Mouse (Mus musculus) stomach, postnatal 0 days (tissue): Measurements from ENCODE around the gene Stpg4. TPM values are rescaled to one million over a fixed set of nuclear protein-coding genes. Genes with fewer than 3 reads are reported as not detected.

Experiments used
- ATAC-seq: fragments of 200-750 bp; cut with Nextera tagmentation; 2 replicates; pipeline ENCODE4 v1.8.0; 2017; ENCODE audit not compliant: low FRiP score, low TSS enrichment
- DNase-seq: peaks from one replicate; pipeline ENCODE4 v3.0.0-alpha.2; 2016; ENCODE audit warnings: low spot score
- H3K27ac ChIP-seq: fragments of 300-500 bp; sonication (generic); replicated peaks from 2 replicates; pipeline ENCODE4 v1.5.1; 2014; ENCODE audit warnings: mild to moderate bottlenecking, control low read depth
- H3K27me3 ChIP-seq: fragments of 300-500 bp; sonication (generic); 2 replicates; pipeline ENCODE4 v1.6.1; 2014; ENCODE audit warnings: low read length; ENCODE audit not compliant: control insufficient read depth, insufficient read depth
- H3K36me3 ChIP-seq: fragments of 300-500 bp; sonication (generic); 2 replicates; pipeline ENCODE4 v1.6.1; 2014; ENCODE audit warnings: low read length, mixed read lengths; ENCODE audit not compliant: control insufficient read depth, insufficient read depth
- H3K4me1 ChIP-seq: fragments of 300-500 bp; sonication (generic); replicated peaks from 2 replicates; pipeline ENCODE4 v1.6.1; 2014; ENCODE audit warnings: antibody characterized with exemption; ENCODE audit not compliant: control insufficient read depth, insufficient read depth
- H3K4me2 ChIP-seq: fragments of 300-500 bp; sonication (generic); replicated peaks from 2 replicates; pipeline ENCODE4 v1.6.1; 2014; ENCODE audit warnings: low read depth, mild to moderate bottlenecking, control low read depth, moderate library complexity
- H3K4me3 ChIP-seq: fragments of 300-500 bp; sonication (generic); 2 replicates; pipeline ENCODE4 v1.5.1; 2014; ENCODE audit warnings: low read depth, low read length, control low read depth
- H3K9ac ChIP-seq: fragments of 300-500 bp; sonication (generic); 2 replicates; pipeline ENCODE4 v1.6.1; 2014; ENCODE audit warnings: mild to moderate bottlenecking, low read length, control low read depth, mixed read lengths
- H3K9me3 ChIP-seq: fragments of 300-500 bp; sonication (generic); 2 replicates; pipeline ENCODE4 v1.6.1; 2016; ENCODE audit warnings: low read length; ENCODE audit not compliant: control insufficient read depth
- CTCF ChIP-seq: IDR thresholded peaks from 2 replicates; pipeline ENCODE4 v1.5.1; 2016; ENCODE audit warnings: antibody characterized with exemption, low read depth, mild to moderate bottlenecking, moderate library complexity
- EP300 ChIP-seq: optimal IDR thresholded peaks from 2 replicates; pipeline ENCODE3; 2016; ENCODE audit warnings: antibody characterized with exemption
- WGBS: fragments of 180-500 bp; shearing (Covaris S2); extraction: QIAGEN DNeasy Blood & Tissue Kit; methylation state at CpG from one replicate; pipeline ENCODE4 v1.1.7; 2014; 5-methylcytosine and 5-hydroxymethylcytosine counted together
- polyA plus RNA-seq: library from polyadenylated mRNA; unstranded; fragments of >200 nt; fragmentation: Nextera tagmentation; extraction: Ambion mirVana; gene quantifications from 2 replicates; pipeline ENCODE4 v1.2.1, GENCODE M21; 2015

The Stpg4 gene
- polyA plus RNA-seq, 1 experiment from 2014 or later, result not detected

DNA sequence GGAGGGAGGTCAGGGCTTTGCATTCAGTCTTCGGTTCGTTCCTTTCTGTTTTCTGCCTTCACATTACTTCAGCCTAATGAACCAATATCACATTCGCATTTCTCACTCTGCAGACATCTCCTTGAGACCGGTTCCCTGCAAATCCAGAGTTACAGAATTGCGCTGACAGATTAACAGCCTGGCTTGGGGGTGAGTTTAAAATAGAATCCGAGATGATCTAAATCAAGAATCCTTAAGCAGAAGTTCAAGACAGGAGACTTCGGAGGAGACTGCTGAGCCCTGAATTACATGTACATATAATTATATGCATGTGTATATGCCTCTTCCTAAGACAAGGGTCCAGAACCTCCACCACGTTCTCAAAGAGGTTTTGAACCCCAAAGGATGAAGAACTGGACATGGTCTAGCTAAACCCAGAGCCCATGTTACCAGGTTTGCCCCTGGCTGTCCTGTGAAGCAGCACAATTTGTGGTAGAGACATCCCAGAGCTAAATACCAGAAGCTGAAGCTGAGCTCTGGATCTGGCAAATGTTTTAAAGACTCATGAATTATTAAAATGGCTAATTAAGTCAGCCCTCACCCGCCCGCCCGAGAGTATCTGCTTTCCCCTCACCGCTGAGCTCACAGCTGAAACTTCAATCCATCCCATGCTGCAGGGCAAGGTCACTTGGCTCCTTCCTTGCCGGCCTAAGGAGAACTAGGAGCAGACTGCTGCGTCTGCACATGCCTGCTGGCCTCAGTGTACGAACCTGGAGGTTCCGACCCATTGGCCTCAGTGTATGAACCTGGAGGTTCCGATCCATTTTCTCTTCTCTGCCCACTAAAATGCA is 33.3 kb upstream of the Stpg4 start:
- DNase-seq, result no peak
- 0 out of 2 replicates have a peak overlapping the region, but pooled peaks have one; percentile 35 for H3K9ac ChIP-seq
- H3K36me3 ChIP-seq, result no peaks in the 10 kb centered on the region
- TF ChIP-seq EP300 (no peak), CTCF (no peak)
- no peak overlapping the region for H3K4me3 ChIP-seq
- no peaks in the 10 kb centered on the region for H3K9me3 ChIP-seq
- no peaks in the 10 kb centered on the region for H3K27me3 ChIP-seq
- ATAC-seq, result no peak
- WGBS, result 51% methylated on average over 17 of the region's 17 CpGs
- H3K4me1 ChIP-seq, result peaks cover 11% of the 10 kb centered on the region
- H3K4me2 ChIP-seq, result peak overlapping the region; percentile 40
- H3K27ac ChIP-seq, result peak overlapping the region; percentile 90

DNA sequence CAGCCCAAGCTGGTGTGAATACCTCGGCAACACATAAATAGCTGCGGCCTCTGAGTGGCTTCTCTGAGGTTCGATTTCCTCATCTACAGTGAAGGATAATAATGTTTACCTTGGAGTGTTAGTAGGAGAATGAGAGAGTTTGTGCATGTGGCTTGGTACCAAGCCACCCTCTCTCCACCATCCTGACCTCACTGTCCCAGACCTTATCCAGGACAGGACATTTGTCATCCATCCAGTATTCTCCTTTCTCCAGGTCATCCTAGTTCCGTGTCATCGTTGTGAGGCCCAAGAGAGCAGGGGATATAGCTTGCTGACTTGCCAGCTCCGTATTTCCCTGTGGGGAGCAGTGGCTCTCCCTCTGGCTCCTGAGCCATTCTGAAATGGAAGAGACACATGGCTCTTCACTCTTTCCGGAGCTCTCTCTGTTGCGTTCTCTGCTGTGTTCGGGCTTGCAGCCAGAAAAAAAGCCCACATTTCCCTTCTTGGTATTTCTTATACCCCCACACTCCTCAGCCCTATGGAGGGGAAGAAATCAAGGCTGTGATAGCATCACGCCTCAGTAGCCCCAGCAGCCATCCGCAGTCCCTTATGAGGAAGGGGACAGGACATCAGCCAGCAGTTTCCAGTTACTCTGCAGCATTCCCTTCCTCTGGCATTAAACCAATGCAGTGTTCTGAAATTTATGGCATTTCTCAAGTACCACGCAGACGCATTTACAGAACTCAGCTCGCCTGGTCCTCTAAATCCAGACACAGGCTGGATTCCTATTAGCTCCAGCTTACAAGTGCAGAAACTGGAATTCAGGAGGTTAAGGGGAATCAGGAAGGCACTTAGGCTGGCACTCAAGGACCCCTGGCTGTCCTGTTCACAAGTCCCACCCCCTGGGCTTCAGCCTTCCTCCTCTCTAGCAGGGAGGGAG is 32.5 kb upstream of the Stpg4 start:
- TF ChIP-seq CTCF (no peak), EP300 (no peak)
- H3K9me3 ChIP-seq, result no peaks in the 10 kb centered on the region
- H3K4me1 ChIP-seq, result peaks cover 11% of the 10 kb centered on the region
- peak overlapping the region; percentile 90 for H3K27ac ChIP-seq
- H3K36me3 ChIP-seq, result no peaks in the 10 kb centered on the region
- no peaks in the 10 kb centered on the region for H3K27me3 ChIP-seq
- no peak overlapping the region for H3K4me3 ChIP-seq
- ATAC-seq (peak; percentile 45), DNase-seq (no peak)
- WGBS, result 19% methylated on average over 14 of the region's 14 CpGs
- peak overlapping the region; percentile 56 for H3K9ac ChIP-seq
- peak overlapping the region; percentile 40 for H3K4me2 ChIP-seq

DNA sequence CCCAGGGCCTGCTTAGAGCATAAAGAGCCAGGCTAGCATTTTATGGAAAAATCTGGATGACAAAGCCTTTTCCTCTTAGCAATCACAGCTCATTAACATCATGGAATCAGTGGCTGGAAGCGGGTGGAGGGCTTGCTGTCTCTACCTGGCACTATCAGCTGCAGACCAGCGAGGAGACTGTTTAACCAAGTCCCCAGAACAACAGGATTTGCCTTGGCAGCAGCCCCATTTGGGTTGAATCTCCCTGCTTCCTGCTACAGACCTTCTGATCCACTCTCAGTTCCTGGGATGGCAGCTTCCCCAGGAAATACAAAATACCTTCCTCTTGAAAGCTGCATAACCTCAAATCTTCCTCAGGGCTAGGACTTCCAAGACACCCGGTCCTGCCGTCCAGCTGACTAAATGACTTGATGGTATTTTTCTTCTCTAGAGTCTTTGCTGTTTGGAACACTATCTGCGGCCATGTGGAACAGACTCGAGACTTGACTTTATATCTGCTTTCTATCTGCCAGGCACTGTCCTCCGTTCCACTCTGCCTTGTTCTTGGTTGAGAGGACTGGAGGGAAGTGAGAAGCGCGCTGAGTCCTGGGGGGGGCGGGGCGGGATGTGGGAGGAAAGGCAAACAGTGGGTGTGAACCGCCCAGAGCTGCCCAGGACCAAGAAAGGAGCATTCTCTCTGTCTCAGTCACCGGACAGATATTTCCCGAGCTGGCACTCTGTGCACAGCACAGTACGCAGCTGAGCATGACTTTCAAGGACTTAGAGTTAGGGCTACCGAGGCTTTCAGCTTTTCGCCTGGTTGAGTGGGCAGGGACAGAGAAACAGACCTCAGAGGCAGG is 31.6 kb upstream of the Stpg4 start:
- Histone ChIP-seq H3K4me2 (peak overlapping the region; percentile 49), H3K27me3 (no peaks in the 10 kb centered on the region), H3K4me3 (no peak overlapping the region), H3K4me1 (peaks cover 11% of the 10 kb centered on the region), H3K9me3 (no peaks in the 10 kb centered on the region), H3K9ac (peak overlapping the region; percentile 56), H3K36me3 (no peaks in the 10 kb centered on the region), H3K27ac (peak overlapping the region; percentile 90)
- DNase-seq (peak; percentile 60), ATAC-seq (peak; percentile 91)
- TF ChIP-seq CTCF (no peak), EP300 (no peak)
- WGBS, result 8% methylated on average over 13 of the region's 17 CpGs

DNA sequence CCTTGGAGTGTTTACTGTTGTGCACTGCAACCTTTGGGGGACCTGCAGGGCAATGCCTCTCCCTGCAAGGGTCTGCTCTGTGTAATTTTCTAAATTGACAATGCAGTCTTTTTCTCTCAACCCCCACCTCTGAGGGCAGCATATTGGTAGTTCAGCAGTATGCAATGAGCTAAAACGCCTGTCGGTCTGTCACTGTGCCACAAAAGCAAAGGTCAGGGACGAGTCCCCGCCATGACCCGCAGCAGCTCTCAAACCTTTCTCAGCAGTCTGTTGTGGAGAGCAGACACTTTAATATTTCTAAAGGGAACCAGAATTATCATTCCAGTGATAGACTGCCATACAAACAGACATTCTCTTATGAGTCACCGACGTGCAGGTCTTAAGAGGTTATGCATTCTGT is 30.4 kb upstream of the Stpg4 start:
- DNase-seq (no peak), ATAC-seq (no peak)
- no peaks in the 10 kb centered on the region for H3K9me3 ChIP-seq
- TF ChIP-seq EP300, result no peak
- TF ChIP-seq CTCF, result no peak
- H3K27ac ChIP-seq, result no peak overlapping the region
- no peaks in the 10 kb centered on the region for H3K36me3 ChIP-seq
- no peaks in the 10 kb centered on the region for H3K27me3 ChIP-seq
- no peak overlapping the region for H3K4me3 ChIP-seq
- no peak overlapping the region for H3K9ac ChIP-seq
- 47% methylated on average over 7 of the region's 7 CpGs for WGBS
- no peak overlapping the region for H3K4me2 ChIP-seq
- peaks cover 11% of the 10 kb centered on the region for H3K4me1 ChIP-seq

DNA sequence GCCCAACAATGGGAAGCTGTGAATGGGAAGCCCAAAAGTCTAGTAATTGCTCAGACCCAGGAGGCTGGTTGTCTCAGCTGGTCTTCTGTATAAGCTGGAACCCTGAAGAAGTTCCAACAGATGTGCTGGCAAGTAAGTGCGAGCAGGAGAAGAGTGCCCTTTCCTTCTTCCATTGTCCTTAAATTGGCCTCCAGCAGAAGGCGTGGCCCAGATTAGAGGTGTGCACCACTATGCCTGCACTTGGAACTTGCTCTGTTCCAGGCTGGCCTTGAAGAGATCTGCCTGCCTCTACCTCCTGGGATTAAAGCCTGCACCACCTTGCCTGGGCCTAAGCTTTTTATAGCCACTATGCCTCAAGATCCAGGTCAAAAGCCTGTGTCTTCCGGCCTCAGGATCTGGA is 26.6 kb upstream of the Stpg4 start:
- no peak for DNase-seq
- no peak for ATAC-seq
- Histone ChIP-seq H3K4me1 (peaks cover 5% of the 10 kb centered on the region; the same call in 1 of the 2 replicates), H3K9me3 (no peaks in the 10 kb centered on the region), H3K4me3 (no peak overlapping the region), H3K4me2 (no peak overlapping the region), H3K27me3 (no peaks in the 10 kb centered on the region), H3K36me3 (no peaks in the 10 kb centered on the region), H3K27ac (no peak overlapping the region), H3K9ac (no peak overlapping the region)
- no peak for TF ChIP-seq EP300
- no peak for TF ChIP-seq CTCF
- WGBS, result 84% methylated on average over 3 of the region's 3 CpGs
